Comparison of ENCODE assay signal across 22 mouse cellular contexts in the genomic region with DNA sequence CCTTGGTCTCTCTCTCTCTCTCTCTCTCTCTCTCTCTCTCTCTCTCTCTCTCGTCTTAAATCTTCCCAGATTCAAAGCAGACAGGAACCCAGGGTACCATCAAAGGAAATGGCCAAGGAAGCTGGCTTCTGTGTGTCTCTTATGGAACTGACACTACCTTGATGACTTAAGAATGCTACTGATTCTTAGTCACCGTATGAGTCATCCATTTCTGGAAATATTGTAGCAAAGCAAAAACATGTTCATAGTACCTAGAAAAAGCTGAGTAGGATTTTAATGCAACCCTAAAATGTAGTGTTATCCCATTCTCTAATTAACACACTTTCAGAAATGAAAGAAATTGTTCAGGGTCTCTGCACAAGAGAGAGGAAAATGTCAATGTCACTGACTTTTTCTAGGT.
"Had no signal": no experiment of that assay in that cellular context is flagged by ENCODE, and none has a peak within 500 bp of the region (broad histone marks: within the 10 kb centered on the region; RNA-seq: fewer than 3 reads in every experiment).

No protein-coding gene starts in this region.

- H3K9ac ChIP-seq: liver, postnatal 0 days; lung, embryonic 15.5 days; midbrain, embryonic 13.5 days; midbrain, embryonic 15.5 days; neural tube, embryonic 13.5 days; neural tube, embryonic 15.5 days had no signal

- H3K9me3 ChIP-seq: lung, embryonic 15.5 days; midbrain, embryonic 13.5 days; midbrain, embryonic 15.5 days; neural tube, embryonic 13.5 days; neural tube, embryonic 15.5 days had no signal

- H3K4me1 ChIP-seq: lung, embryonic 15.5 days; megakaryocyte, embryonic 14.5 days; midbrain, embryonic 13.5 days had no signal

- H3K27ac ChIP-seq: lung, embryonic 15.5 days; macrophage; midbrain, embryonic 13.5 days; midbrain, embryonic 15.5 days; neural tube, embryonic 13.5 days; neural tube, embryonic 15.5 days had no signal

- H3K4me2 ChIP-seq: lung, embryonic 15.5 days; midbrain, embryonic 11.5 days; midbrain, embryonic 13.5 days; midbrain, embryonic 15.5 days; neural tube, embryonic 13.5 days; neural tube, embryonic 15.5 days had no signal

- ATAC-seq: liver, postnatal 0 days; lung, postnatal 0 days; midbrain, embryonic 13.5 days; midbrain, embryonic 15.5 days had no signal

- H3K36me3 ChIP-seq: lung, embryonic 15.5 days; midbrain, embryonic 13.5 days; midbrain, embryonic 15.5 days; neural tube, embryonic 13.5 days; neural tube, embryonic 15.5 days had no signal

- DNase-seq: liver, postnatal 0 days; lung, adult 2 months; lung, postnatal 14 days; lung, postnatal 36 days; retina, postnatal 1 day; right cerebral cortex, adult 18-20 months; right cerebral cortex, postnatal 25 days; right cerebral cortex, postnatal 4 days; spleen, adult 18-20 months; thymus, adult 18-20 months; thymus, postnatal 14 days; thymus, postnatal 36 days had no signal

- H3K27me3 ChIP-seq: lung, embryonic 15.5 days; megakaryocyte, embryonic 14.5 days; midbrain, embryonic 13.5 days; midbrain, embryonic 15.5 days; neural tube, embryonic 13.5 days; neural tube, embryonic 15.5 days had no signal

- H3K4me3 ChIP-seq: lung, embryonic 15.5 days; megakaryocyte, embryonic 14.5 days; midbrain, embryonic 13.5 days; midbrain, embryonic 15.5 days; myocyte; neural tube, embryonic 13.5 days; neural tube, embryonic 15.5 days had no signal
